Mouse (Mus musculus) hindbrain, postnatal 0 days (tissue): ENCODE measurements around the gene Gm49711. TPM values are rescaled to one million over a fixed set of nuclear protein-coding genes. Genes with fewer than 3 reads are reported as not detected.

ENCODE experiments used
- ATAC-seq: fragments of 200-750 bp; cut with Nextera tagmentation; 2 replicates; pipeline ENCODE4 v1.8.0; 2017; ENCODE audit warnings: mild to moderate bottlenecking, moderate TSS enrichment, moderate library complexity
- DNase-seq: peaks from one replicate; pipeline ENCODE4 v3.0.0-alpha.2; 2015; ENCODE audit warnings: low spot score
- H3K27ac ChIP-seq: fragments of 300-500 bp; sonication (generic); 2 replicates; pipeline ENCODE4 v1.5.1; 2014; ENCODE audit warnings: mild to moderate bottlenecking
- H3K27me3 ChIP-seq: fragments of 300-500 bp; sonication (generic); 2 replicates; pipeline ENCODE4 v1.6.1; 2014; ENCODE audit warnings: low read length, mixed read lengths; ENCODE audit not compliant: insufficient read depth
- H3K36me3 ChIP-seq: fragments of 300-500 bp; sonication (generic); 2 replicates; pipeline ENCODE4 v1.6.1; 2014; ENCODE audit warnings: low read length, mixed read lengths; ENCODE audit not compliant: insufficient read depth
- H3K4me1 ChIP-seq: fragments of 300-500 bp; sonication (generic); 2 replicates; pipeline ENCODE4 v1.6.1; 2014; ENCODE audit warnings: antibody characterized with exemption, low read length, mixed read lengths; ENCODE audit not compliant: insufficient read depth
- H3K4me2 ChIP-seq: fragments of 300-500 bp; sonication (generic); 2 replicates; pipeline ENCODE4 v1.6.1; 2014; ENCODE audit warnings: low read depth, mild to moderate bottlenecking, low read length, moderate library complexity, mixed read lengths
- H3K4me3 ChIP-seq: fragments of 300-500 bp; sonication (generic); 2 replicates; pipeline ENCODE4 v1.5.1; 2014; ENCODE audit warnings: low read length
- H3K9ac ChIP-seq: fragments of 300-500 bp; sonication (generic); replicated peaks from 2 replicates; pipeline ENCODE4 v1.6.1; 2014; ENCODE audit warnings: mild to moderate bottlenecking, low read length, moderate library complexity, mixed read lengths
- H3K9me3 ChIP-seq: fragments of 300-500 bp; sonication (generic); 2 replicates; pipeline ENCODE4 v1.6.1; 2016; ENCODE audit warnings: low read length, mixed read lengths
- CTCF ChIP-seq: IDR thresholded peaks from 2 replicates; pipeline ENCODE4 v1.5.1; 2016; ENCODE audit warnings: antibody characterized with exemption, control low read depth, low read depth
- WGBS: fragments of 180-500 bp; shearing (Covaris S2); extraction: QIAGEN DNeasy Blood & Tissue Kit; methylation state at CpG from one replicate; pipeline ENCODE4 v1.1.7; 2014; 5-methylcytosine and 5-hydroxymethylcytosine counted together
- polyA plus RNA-seq: library from polyadenylated mRNA; unstranded; fragments of >200 nt; fragmentation: Nextera tagmentation; extraction: Ambion mirVana; gene quantifications from 2 replicates; pipeline ENCODE4 v1.2.1, GENCODE M21; 2015
- total RNA-seq: library from RNA; depleted of rRNA; stranded (reverse); fragments of >200 nt; gene quantifications from 2 replicates; pipeline ENCODE4 v1.2.3, GENCODE M21; 2014; rRNA removed

The Gm49711 gene
- total and polyA plus RNA-seq, 2 experiments from 2014 or later = 0.58 TPM; not detected in 1

DNA sequence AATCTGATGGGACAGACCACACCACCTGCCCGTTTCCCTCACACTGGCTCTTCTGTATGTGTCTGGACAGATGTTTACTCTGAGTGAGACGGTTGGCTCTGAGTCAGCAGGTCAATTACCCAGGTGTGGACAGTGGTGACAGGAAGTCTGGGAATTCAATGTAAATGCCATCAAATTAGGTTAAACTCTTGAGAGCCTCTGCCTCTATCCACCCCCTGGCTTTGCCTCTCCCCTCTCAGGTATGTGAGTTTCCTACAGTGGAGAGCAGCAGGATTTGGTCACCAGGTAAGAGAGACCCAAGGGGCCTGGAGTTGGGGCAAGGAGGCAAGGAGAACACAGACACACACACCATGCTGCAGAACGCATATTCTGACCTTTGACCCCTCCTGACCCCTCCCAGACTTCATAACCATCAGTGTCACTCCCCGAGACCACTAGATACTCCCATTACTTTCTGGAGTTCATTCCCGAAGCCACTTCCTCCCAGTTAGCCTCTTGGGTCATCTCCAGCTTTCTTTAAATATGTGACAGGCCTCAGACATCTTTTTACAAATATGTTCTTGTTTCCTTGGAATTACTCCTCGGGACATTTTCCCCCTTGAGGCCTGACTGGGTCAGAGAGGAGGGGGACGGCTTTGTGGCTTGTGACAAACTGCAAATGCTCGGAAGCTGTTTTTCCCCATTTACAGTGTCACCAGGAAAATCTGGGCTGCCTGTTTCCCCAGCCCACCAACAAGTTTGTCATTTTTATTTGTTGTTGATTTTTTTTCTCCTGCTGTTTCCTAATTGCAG, 157.7 kb downstream of the Gm49711 start:
- no peak overlapping the region for H3K4me3 ChIP-seq
- H3K4me2 ChIP-seq = no peak overlapping the region
- no peak for TF ChIP-seq CTCF
- H3K36me3 ChIP-seq = no peaks in the 10 kb centered on the region
- no peaks in the 10 kb centered on the region for H3K4me1 ChIP-seq
- DNase-seq (no peak), ATAC-seq (no peak)
- no peaks in the 10 kb centered on the region for H3K9me3 ChIP-seq
- H3K27ac ChIP-seq = no peak overlapping the region
- H3K27me3 ChIP-seq = no peaks in the 10 kb centered on the region
- H3K9ac ChIP-seq = no peak overlapping the region
- WGBS = 53% methylated on average over 8 of the region's 8 CpGs

DNA sequence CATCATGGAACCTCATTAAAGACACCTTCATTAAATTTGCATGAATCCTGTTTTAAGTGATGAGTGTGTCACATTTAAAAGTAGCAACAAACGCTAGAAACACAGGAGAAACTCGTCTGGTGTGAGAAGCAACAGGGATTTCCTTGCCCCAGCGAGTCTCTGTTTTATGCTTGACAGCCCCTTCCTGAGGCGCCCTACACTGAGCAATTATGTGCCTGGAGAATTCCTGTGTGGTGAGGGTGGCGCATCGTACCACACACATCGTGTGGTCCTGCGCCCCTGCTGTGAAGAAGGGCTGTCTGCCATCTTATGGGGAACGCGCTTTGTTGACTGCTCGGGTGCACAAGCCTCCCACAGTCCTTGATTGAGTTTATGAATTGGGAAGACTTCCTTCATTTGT, 162.6 kb downstream of the Gm49711 start:
- Histone ChIP-seq H3K36me3 (no peaks in the 10 kb centered on the region), H3K4me3 (no peak overlapping the region), H3K9me3 (no peaks in the 10 kb centered on the region), H3K9ac (no peak overlapping the region), H3K27ac (no peak overlapping the region), H3K27me3 (no peaks in the 10 kb centered on the region), H3K4me1 (no peaks in the 10 kb centered on the region), H3K4me2 (no peak overlapping the region)
- DNase-seq (no peak), ATAC-seq (no peak)
- WGBS = 80% methylated on average over 11 of the region's 11 CpGs
- TF ChIP-seq CTCF = no peak

DNA sequence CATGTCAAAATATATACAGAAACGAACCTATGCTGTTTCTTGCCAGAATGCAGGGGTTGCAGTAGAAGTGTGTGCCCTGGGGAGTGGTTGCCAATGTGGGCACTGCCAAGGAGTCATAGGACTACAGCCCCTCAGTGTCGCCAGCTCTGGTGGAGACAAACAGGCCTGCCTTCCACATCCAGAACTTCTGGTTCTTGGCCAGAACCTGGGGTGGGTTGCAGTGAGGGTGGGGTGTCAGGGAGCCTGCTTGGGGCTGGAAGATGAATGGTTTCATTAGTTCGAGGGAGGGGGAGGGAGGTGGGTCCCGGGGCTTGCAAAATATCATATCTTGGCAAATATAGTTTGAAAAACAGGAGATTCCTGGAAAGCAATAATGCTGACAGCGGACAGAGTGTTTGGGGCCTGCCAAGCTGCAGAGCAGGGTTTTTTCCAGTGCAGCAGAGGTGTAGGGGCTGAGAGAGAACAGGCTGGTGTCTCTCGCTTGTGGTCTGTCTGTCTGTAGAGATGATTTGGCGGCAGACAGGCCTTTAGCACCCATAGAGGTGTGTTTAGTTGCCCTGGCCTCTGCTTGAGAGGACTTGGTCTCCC, 170.3 kb downstream of the Gm49711 start:
- Histone ChIP-seq H3K36me3 (no peaks in the 10 kb centered on the region), H3K4me3 (no peak overlapping the region), H3K4me2 (no peak overlapping the region), H3K9me3 (no peaks in the 10 kb centered on the region), H3K4me1 (no peaks in the 10 kb centered on the region), H3K27ac (no peak overlapping the region), H3K27me3 (no peaks in the 10 kb centered on the region), H3K9ac (no peak overlapping the region)
- DNase-seq (no peak), ATAC-seq (no peak)
- no peak for TF ChIP-seq CTCF
- WGBS = 65% methylated on average over 7 of the region's 7 CpGs

DNA sequence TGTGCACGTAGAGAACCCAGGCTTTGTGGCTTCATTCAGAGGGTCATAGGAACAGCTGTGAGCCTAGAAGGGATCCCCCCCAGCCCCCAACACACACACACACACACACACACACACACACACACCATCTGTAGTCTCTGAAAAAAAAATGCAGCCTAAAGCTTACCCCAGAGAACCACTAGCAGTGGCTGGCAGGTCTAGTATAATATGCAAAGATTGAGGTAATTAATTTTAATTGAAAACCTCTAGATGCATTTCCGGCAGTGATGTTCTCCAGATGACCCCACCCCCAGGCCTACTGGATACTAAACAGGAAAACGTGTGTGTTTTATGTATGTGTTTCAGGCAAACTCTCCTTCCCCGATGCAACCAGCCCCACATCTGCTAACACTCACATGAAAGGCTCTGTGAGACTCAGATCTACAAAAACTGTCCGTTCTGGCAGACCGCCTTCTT, 172.4 kb downstream of the Gm49711 start:
- H3K36me3 ChIP-seq = no peaks in the 10 kb centered on the region
- no peak overlapping the region for H3K4me2 ChIP-seq
- no peak overlapping the region for H3K9ac ChIP-seq
- no peak for ATAC-seq
- H3K27ac ChIP-seq = no peak overlapping the region
- no peaks in the 10 kb centered on the region for H3K27me3 ChIP-seq
- H3K4me3 ChIP-seq = no peak overlapping the region
- 0 out of 2 replicates have a peak, but pooled peaks cover 4% of the 10 kb centered on the region for H3K4me1 ChIP-seq
- DNase-seq = no peak
- no peak for TF ChIP-seq CTCF
- WGBS = 63% methylated on average over 6 of the region's 6 CpGs
- no peaks in the 10 kb centered on the region for H3K9me3 ChIP-seq

DNA sequence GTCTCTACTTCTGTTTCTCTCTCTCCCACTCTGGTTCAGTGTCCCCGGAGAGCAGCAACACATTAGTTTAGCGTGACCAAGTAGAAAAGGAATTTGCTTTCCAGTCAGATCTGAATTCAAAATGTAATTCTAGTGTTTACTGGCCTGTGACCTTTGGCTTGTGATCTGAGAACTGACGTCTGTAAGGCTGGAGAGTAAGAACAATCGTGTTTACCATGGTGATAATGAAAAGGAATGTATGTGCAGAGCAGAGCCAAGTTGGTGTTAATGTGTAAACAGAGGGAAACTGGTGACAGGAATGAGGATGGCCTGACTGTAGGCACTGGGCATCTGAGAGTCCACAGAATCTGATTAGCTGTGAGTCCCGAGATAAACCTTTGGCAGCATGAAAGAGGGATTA, 176.4 kb downstream of the Gm49711 start:
- 0 out of 2 replicates have a peak, but pooled peaks cover 4% of the 10 kb centered on the region for H3K4me1 ChIP-seq
- H3K36me3 ChIP-seq = no peaks in the 10 kb centered on the region
- H3K4me2 ChIP-seq = no peak overlapping the region
- H3K4me3 ChIP-seq = no peak overlapping the region
- 13% methylated on average over 5 of the region's 5 CpGs for WGBS
- H3K27me3 ChIP-seq = no peaks in the 10 kb centered on the region
- H3K9me3 ChIP-seq = no peaks in the 10 kb centered on the region
- no peak for TF ChIP-seq CTCF
- no peak overlapping the region for H3K27ac ChIP-seq
- no peak overlapping the region for H3K9ac ChIP-seq
- DNase-seq = peak; percentile 29
- ATAC-seq = no peak

DNA sequence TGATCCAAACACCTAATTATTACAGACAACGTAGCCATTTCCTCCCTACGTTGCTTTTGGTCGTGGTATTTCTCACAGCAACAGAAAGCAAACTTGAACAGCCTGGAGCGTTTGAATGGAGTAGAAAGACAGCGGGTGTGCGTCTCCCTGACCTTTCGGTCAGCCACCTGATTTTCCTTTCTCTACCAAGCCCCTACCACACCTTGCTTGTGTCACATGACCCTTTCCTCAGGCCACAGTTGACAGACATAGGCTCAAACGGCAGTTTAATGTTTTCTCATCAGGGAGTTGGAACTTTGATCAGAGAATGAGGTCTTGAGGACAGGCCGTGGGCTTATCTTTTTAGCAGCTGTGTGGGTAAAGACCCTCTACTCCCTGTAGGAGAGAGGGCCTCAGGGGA, 177.1 kb downstream of the Gm49711 start:
- TF ChIP-seq CTCF = no peak
- no peak for DNase-seq
- Histone ChIP-seq H3K4me1 (0 out of 2 replicates have a peak, but pooled peaks cover 4% of the 10 kb centered on the region), H3K9me3 (no peaks in the 10 kb centered on the region), H3K9ac (no peak overlapping the region), H3K27ac (no peak overlapping the region), H3K4me3 (no peak overlapping the region), H3K4me2 (no peak overlapping the region), H3K27me3 (no peaks in the 10 kb centered on the region), H3K36me3 (no peaks in the 10 kb centered on the region)
- no peak for ATAC-seq
- WGBS = 70% methylated on average over 9 of the region's 9 CpGs

Other genes with a start within 250 kb of the Gm49711 start
- 24.9 and 33.2 TPM in 2 replicates for gene Mrps6, start within 50 bp of the Gm49711 start, total RNA-seq
- 181 and 183 TPM in 2 replicates for gene Mrps6, start within 50 bp of the Gm49711 start, polyA plus RNA-seq
- 23.9 and 30.9 TPM in 2 replicates for gene Slc5a3, start within 50 bp of the Gm49711 start, total RNA-seq
- gene Slc5a3, start within 50 bp of the Gm49711 start, polyA plus RNA-seq = 9.6 and 10.0 TPM in 2 replicates
- gene Kcne2, start 234.1 kb downstream of the Gm49711 start, total RNA-seq = 4.7 and 8.2 TPM in 2 replicates
- gene Kcne2, start 234.1 kb downstream of the Gm49711 start, polyA plus RNA-seq = 19.1 and 19.3 TPM in 2 replicates
- 1.5 and 10.4 TPM in 2 replicates for gene Smim11, start 243.0 kb downstream of the Gm49711 start, total RNA-seq
- gene Smim11, start 243.0 kb downstream of the Gm49711 start, polyA plus RNA-seq = 56.0 and 73.6 TPM in 2 replicates